Mouse (Mus musculus): ENCODE results near the gene Lgals1.

Gene Lgals1

GRCm38 (mm10) chr15:78908399-78908798, 18.1 kb upstream of the Lgals1 start:
- intact Hi-C loops (cut with DNase I): no loop called here

DNA sequence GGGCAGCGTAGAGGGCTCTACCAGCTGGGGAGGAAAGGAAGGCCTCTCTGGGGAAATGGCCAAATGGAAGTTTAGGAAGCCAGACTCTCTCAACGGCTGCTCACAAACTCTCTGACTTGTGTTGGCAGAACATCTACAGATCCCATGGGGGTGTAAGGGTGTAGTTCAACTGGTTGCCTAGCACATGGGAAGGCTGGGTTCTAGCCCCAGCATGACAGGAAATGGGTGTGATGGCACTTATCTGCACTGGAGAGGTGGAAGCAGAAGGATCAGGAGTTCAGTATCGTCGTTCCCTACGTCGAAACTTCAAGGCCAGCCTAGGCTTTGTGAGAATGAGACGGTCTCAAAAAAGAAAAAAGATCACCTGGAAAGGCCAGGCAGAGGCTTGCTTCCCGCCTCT, 17.5 kb upstream of the Lgals1 start:
- intact Hi-C loops (cut with DNase I): no loop called here

DNA sequence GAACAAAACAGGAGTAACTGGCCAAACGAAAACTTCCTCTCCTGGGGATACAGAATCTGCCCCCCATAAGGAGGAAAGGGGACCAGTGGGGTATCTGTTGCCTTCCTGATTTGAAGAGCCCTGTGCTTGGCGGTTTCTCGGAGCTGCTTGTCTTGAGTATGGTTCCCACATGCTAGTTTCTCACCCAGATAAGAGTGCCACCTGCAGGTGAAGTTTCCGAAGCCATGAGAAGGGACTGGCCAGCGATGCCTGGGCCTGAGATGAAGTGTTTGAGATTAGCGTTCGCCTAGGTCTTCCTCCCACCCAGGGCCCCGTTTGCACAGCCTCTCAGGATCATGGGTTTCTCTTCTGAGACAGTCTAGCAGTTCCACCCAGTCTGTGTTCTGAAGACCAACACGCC, 14.5 kb upstream of the Lgals1 start:
- intact Hi-C loops (cut with DNase I): no loop called here

GRCm38 (mm10) chr15:78913632-78914090, 12.9 kb upstream of the Lgals1 start, which contains the start of gene Pdxp:
Gene Pdxp (plus strand): TSS chr15:78913919.
- intact Hi-C loops (cut with DNase I): loop anchor here (2.0 kb wide), 1 partner anchor 17 kb away; no protein-coding TSS in a partner anchor

DNA sequence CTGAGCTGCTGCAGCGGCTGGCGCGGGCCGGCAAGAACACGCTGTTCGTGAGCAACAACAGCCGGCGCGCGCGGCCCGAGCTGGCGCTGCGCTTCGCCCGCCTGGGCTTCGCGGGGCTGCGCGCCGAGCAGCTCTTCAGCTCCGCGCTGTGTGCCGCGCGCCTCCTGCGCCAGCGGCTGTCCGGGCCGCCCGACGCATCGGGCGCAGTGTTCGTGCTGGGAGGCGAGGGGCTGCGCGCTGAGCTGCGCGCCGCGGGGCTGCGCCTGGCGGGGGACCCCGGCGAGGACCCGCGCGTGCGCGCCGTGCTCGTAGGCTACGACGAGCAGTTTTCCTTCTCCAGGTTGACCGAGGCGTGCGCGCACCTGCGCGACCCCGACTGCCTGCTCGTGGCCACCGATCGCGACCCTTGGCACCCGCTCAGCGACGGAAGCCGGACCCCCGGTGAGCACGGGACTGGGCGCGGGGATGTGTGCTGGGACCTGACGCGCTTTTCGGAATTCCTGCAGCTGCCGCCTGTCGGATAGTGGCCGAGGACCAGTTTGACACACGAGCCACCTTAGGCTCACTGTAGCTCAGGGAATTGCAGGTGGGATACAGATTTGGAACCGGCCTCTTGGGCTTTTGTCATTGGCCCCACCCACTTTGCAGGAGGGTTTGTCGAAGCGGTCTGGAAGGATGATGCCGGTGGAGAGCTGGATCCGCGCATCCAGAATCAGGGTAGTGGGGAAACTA, 12.3 kb upstream of the Lgals1 start:
- intact Hi-C loops (cut with DNase I): loop anchor here (2.0 kb wide), 1 partner anchor 17 kb away; no protein-coding TSS in a partner anchor

DNA sequence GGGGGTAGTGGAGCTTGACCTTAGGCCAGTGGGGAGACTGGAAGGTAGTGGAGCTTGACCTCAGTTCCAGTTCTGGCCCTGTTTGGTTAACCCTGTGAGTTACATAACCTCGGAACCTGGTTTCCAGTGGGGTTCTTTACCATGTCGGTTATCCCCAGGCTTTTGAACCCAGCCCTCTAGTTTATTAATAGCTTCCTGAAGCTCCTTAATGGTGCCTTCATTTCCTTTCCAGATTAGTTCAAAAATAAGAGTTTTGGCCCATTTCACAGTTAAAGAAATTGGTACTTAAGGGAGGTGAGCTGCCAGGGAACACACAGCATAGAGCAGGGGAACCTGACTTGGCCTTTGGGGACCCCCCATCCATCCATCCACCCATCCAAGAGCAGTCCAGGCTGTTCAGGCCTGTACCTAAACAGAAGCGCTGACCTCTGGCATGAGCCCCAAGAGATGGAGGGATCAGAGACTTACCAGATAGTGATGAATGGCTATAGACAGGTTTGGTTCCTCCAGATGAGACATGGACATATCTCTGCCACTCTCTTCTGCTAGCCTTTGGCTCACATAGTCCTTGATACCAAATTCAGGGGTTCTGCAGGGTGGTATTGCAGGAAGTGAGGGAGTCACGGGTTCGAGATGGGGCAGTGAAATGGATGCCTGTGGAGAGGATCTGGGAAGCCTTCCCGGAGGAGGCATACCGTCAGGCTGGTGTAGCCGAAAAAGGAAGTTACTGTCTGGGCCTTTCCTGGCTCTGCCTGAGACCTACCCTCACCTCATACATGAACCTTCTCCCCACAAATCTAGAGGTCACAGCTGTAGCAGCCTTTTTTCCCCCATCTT, 11.5 kb upstream of the Lgals1 start:
- intact Hi-C loops (cut with DNase I): loop anchor here (2.0 kb wide), 1 partner anchor 16 kb away; no protein-coding TSS in a partner anchor

- intact Hi-C loops (cut with DNase I): loop anchor here (2.0 kb wide), 1 partner anchor 15 kb away; no protein-coding TSS in a partner anchor
These were observed 10.9 kb upstream of the Lgals1 start for GRCm38 (mm10) chr15:78915660-78916017.

GRCm38 (mm10) chr15:78916052-78916826, 10.3 kb upstream of the Lgals1 start:
- intact Hi-C loops (cut with DNase I): no loop called here

GRCm38 (mm10) chr15:78918126-78918525, 8.4 kb upstream of the Lgals1 start:
- intact Hi-C loops (cut with DNase I): no loop called here

DNA sequence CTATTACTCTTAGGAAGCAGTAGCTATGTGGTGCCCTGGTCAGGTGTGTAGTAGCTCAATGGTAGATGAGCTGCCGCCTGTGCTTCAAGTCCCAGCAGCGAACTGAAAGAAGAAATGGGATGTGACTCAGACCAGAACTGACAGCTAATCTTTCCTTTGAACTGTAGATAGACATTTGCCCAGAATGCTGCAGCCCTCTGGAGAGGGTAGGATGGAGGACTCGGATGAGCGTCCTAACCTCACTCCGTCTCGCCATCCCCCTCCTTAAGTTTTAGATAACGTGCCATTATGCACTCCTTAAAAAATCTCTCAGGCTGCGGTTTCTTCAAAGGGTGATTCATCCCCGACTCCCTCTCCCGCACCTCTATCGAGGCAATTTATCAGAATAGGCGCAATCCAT, 6.6 kb upstream of the Lgals1 start:
- intact Hi-C loops (cut with DNase I): no loop called here

DNA sequence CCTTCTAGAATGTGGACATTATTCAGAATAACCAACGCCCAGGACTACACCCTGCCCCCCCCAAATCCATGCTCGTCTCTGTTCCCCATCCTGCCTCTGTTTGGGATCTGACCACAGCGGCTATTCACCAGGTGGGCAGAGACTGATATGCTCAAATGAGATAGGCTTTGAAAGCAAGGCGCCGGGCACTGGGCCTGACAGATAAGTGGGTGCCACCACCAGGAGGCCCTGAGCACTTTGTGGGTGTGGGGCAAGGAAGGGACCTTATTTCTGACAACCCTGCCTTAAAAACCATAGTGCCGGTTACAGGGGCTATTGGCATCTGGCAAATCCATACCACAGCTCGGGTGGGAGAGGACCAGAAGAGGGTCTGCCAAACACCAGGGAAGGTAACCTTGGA, 3.8 kb upstream of the Lgals1 start:
- intact Hi-C loops (cut with DNase I): no loop called here

DNA sequence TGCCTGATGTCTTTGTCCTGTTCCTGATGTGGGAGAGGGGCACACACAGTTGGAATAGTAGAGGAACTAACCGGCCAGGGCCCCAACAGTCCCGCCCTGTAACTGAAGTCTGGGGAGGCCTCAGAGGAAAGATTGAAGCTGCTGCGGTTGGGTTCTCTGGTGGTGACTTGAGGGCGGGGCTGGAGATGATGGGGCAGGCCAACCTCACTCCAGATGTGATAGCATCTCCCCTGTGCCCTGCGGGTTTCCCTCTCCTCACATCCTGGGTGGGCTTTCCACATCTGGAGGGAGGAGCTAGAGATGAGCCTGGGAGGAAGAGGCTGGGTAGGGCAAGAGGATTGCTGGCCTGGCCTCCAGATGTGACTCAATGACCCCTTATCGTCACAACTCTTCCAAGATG, 2.9 kb upstream of the Lgals1 start:
- intact Hi-C loops (cut with DNase I): no loop called here

GRCm38 (mm10) chr15:78925129-78925528, 1.4 kb upstream of the Lgals1 start:
- intact Hi-C loops (cut with DNase I): no loop called here

GRCm38 (mm10) chr15:78927021-78927787, 679 bp downstream of the Lgals1 start:
- intact Hi-C loops (cut with DNase I): no loop called here

GRCm38 (mm10) chr15:78927788-78928457, 1.4 kb downstream of the Lgals1 start:
- intact Hi-C loops (cut with DNase I): no loop called here

DNA sequence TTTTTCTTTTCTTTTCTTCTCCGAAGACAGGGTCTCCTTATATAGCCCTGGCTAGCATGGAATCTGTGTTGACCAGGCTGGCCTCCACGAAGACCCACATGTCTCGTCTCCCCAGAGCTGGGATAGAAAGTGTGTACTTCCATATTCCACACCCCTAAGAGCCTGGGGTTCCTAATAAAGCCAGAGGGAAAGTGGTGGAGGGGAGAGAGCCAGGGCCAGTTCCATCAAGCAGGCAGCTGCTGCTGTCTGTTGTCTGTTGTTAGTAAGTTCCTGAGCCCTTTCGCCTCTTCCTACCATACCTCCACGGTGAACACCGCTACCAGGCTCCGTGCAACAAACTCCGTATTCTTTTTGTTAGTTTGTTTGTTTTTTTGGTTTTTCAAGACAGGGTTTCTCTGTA, 2.0 kb downstream of the Lgals1 start:
- intact Hi-C loops (cut with DNase I): no loop called here

- intact Hi-C loops (cut with DNase I): loop anchor here (2.0 kb wide), 1 partner anchor 15 kb away; no protein-coding TSS in a partner anchor
These were observed 3.7 kb downstream of the Lgals1 start for GRCm38 (mm10) chr15:78930192-78930706.

- intact Hi-C loops (cut with DNase I): loop anchor here (2.0 kb wide), 1 partner anchor 16 kb away; no protein-coding TSS in a partner anchor
These were observed 4.4 kb downstream of the Lgals1 start for GRCm38 (mm10) chr15:78930801-78931426.

GRCm38 (mm10) chr15:78931577-78931976, 5.1 kb downstream of the Lgals1 start:
- intact Hi-C loops (cut with DNase I): loop anchor here (2.0 kb wide), 1 partner anchor 17 kb away; no protein-coding TSS in a partner anchor
